Mouse (Mus musculus) heart, embryonic 12.5 days (tissue): ENCODE measurements around the gene Cox11. TPM values are rescaled to one million over a fixed set of nuclear protein-coding genes. Genes with fewer than 3 reads are reported as not detected.

Source experiments
- ATAC-seq: fragments of 200-750 bp; cut with Nextera tagmentation; 2 replicates; pipeline ENCODE4 v1.8.0; 2017; ENCODE audit warnings: moderate TSS enrichment, moderate library complexity; ENCODE audit not compliant: insufficient number of reproducible peaks, low FRiP score
- H3K27ac ChIP-seq: fragments of 300-500 bp; sonication (generic); 2 replicates; pipeline ENCODE4 v1.5.1; 2016; ENCODE audit warnings: mild to moderate bottlenecking, moderate library complexity; ENCODE audit not compliant: poor library complexity, severe bottlenecking
- H3K27me3 ChIP-seq: fragments of 300-500 bp; sonication (generic); replicated peaks from 2 replicates; pipeline ENCODE4 v1.6.1; 2016; ENCODE audit warnings: mild to moderate bottlenecking, moderate library complexity
- H3K36me3 ChIP-seq: fragments of 300-500 bp; sonication (generic); 2 replicates; pipeline ENCODE4 v1.6.1; 2016; ENCODE audit warnings: mild to moderate bottlenecking, moderate library complexity
- H3K4me1 ChIP-seq: fragments of 300-500 bp; sonication (generic); replicated peaks from 2 replicates; pipeline ENCODE4 v1.6.1; 2016; ENCODE audit warnings: mild to moderate bottlenecking
- H3K4me2 ChIP-seq: fragments of 300-500 bp; sonication (generic); 2 replicates; pipeline ENCODE4 v1.6.1; 2016; ENCODE audit warnings: mild to moderate bottlenecking, moderate library complexity
- H3K4me3 ChIP-seq: fragments of 300-500 bp; sonication (generic); 2 replicates; pipeline ENCODE4 v1.5.1; 2016; ENCODE audit warnings: mild to moderate bottlenecking
- H3K9ac ChIP-seq: fragments of 300-500 bp; sonication (generic); 2 replicates; pipeline ENCODE4 v1.6.1; 2016; ENCODE audit warnings: mild to moderate bottlenecking, moderate library complexity
- H3K9me3 ChIP-seq: fragments of 300-500 bp; sonication (generic); replicated peaks from 2 replicates; pipeline ENCODE4 v1.6.1; 2016; ENCODE audit warnings: mild to moderate bottlenecking, moderate library complexity
- WGBS: fragments of 180-500 bp; shearing (Covaris S2); methylation state at CpG from one replicate; pipeline ENCODE4 v1.1.7; 2016; 5-methylcytosine and 5-hydroxymethylcytosine counted together
- polyA plus RNA-seq: library from polyadenylated mRNA; unstranded; fragments of >200 nt; fragmentation: Nextera tagmentation; extraction: Ambion mirVana; gene quantifications from 2 replicates; pipeline ENCODE4 v1.2.1, GENCODE M21; 2016

Cox11 gene
- polyA plus RNA-seq, 1 experiment from 2014 or later = 42.8 TPM

DNA sequence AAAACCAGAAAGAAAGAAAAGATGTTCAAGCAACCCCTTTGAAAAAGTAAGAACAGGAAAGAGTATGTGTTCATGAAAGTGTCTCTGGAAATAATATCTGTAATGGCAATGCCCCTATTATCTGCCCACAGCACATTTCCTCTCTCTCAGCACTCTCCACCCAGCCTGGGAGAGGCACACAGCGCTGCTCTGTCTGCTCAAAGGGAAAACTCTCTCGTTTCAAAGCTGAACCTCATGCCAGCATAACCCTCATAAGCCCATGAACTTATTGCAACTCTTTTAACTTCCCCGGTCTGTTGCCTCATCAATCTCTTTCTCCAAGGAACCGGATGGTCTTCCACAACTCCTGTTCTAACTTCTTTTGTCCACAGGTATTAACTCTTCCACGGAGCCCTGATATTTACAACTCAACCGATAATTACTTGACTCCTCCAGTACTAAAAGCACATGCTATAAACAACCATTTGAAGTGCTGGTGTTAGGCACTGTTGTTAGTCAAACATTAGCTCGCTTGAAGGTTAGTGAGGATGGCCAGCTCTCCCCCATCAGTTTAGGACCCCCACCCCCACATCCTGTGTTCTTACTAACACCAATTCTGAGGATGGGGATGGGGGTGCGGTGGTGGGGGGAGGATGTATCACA lies 26.5 kb downstream of the Cox11 start:
- H3K4me3 ChIP-seq = no peak overlapping the region
- H3K36me3 ChIP-seq = peaks cover 33% of the 10 kb centered on the region
- H3K9ac ChIP-seq = peak overlapping the region; percentile 50; the same call in 1 of the 2 replicates
- peak overlapping the region; percentile 73 for H3K27ac ChIP-seq
- peaks cover 40% of the 10 kb centered on the region for H3K4me1 ChIP-seq
- ATAC-seq = peak; percentile 88
- H3K4me2 ChIP-seq = peak overlapping the region; percentile 37; the same call in 1 of the 2 replicates
- no peaks in the 10 kb centered on the region for H3K27me3 ChIP-seq
- 23% methylated on average over 8 of the region's 8 CpGs for WGBS
- no peaks in the 10 kb centered on the region for H3K9me3 ChIP-seq

DNA sequence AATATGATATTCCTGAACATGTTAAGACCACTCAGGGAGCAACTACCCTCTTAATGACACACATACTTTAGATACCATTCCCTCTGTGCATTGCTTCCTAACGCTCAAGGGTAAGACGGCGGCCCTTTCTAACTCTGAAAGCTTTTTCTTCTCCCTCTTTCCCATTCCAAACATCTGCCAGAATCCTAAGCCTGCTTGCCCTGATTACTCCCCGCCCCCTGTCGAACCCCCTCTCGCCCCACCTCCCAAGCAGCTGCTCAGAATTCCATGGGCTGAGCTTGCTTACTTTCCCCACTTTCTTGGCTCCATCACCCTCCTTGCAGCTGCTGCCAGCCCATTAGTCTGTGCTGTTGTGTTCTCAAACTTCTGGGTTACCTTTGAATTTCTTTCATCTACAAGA lies 27.2 kb downstream of the Cox11 start:
- ATAC-seq = 0 out of 2 replicates have a peak, but pooled peaks have one; percentile 12
- peak overlapping the region; percentile 37; the same call in 1 of the 2 replicates for H3K4me2 ChIP-seq
- 0 out of 2 replicates have a peak overlapping the region, but pooled peaks have one; percentile 50 for H3K9ac ChIP-seq
- 15% methylated on average over 6 of the region's 6 CpGs for WGBS
- H3K36me3 ChIP-seq = peaks cover 33% of the 10 kb centered on the region
- H3K4me1 ChIP-seq = peaks cover 40% of the 10 kb centered on the region
- no peaks in the 10 kb centered on the region for H3K27me3 ChIP-seq
- peak overlapping the region; percentile 73 for H3K27ac ChIP-seq
- H3K9me3 ChIP-seq = no peaks in the 10 kb centered on the region
- no peak overlapping the region for H3K4me3 ChIP-seq

DNA sequence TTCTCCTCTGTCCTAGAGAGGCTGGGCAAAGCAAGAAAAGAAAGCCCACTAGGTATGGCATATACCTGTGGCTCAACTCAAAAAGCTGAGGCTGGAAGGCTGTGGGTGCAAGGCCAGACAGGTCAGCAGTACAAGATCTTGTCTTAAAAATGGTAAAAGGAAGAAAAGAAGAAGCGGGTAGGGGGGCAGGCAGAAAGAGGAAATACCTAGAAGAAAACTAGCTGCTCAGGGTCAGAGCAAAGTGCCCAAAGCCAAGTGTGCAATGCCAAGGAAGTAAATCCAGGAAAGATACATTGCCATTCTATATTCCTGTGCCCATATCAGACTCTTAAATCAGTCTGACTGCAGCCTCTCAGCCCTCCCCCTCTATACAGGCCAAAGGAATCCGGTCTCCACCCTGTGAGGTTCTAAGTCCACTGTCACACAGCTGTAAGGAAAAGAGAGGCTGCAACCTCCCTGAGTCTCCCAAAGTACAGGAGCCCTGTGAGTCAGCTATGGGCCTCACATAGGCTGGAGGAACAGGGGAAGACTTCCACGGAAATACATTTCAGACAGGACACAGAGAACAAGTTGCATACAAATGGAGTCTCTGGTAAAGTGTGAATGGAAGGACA lies 28.3 kb downstream of the Cox11 start:
- WGBS = 59% methylated on average over 3 of the region's 3 CpGs
- Histone ChIP-seq H3K36me3 (peaks cover 27% of the 10 kb centered on the region), H3K27ac (no peak overlapping the region), H3K9ac (no peak overlapping the region), H3K4me1 (peaks cover 40% of the 10 kb centered on the region), H3K4me3 (no peak overlapping the region), H3K4me2 (no peak overlapping the region), H3K27me3 (no peaks in the 10 kb centered on the region), H3K9me3 (no peaks in the 10 kb centered on the region)
- ATAC-seq = 0 out of 2 replicates have a peak, but pooled peaks have one; percentile 36

- Histone ChIP-seq H3K36me3 (peaks cover 22% of the 10 kb centered on the region), H3K9ac (no peak overlapping the region), H3K4me3 (no peak overlapping the region), H3K27me3 (no peaks in the 10 kb centered on the region), H3K4me2 (no peak overlapping the region), H3K9me3 (no peaks in the 10 kb centered on the region), H3K4me1 (peaks cover 40% of the 10 kb centered on the region), H3K27ac (no peak overlapping the region)
- 73% methylated on average over 4 of the region's 4 CpGs for WGBS
- peak; percentile 60; the same call in 1 of the 2 replicates for ATAC-seq
Observed at GRCm38 (mm10) chr11:90666916-90667315, 28.9 kb downstream of the Cox11 start.

GRCm38 (mm10) chr11:90667325-90667724 lies 29.4 kb downstream of the Cox11 start:
- ATAC-seq = no peak
- H3K4me3 ChIP-seq = no peak overlapping the region
- H3K4me2 ChIP-seq = no peak overlapping the region
- no peaks in the 10 kb centered on the region for H3K27me3 ChIP-seq
- H3K27ac ChIP-seq = no peak overlapping the region
- no peaks in the 10 kb centered on the region for H3K9me3 ChIP-seq
- no peak overlapping the region for H3K9ac ChIP-seq
- WGBS = 92% methylated on average over 6 of the region's 6 CpGs
- peaks cover 26% of the 10 kb centered on the region for H3K36me3 ChIP-seq
- H3K4me1 ChIP-seq = peaks cover 40% of the 10 kb centered on the region

- no peak overlapping the region; the same call in 1 of the 2 replicates for H3K27ac ChIP-seq
- peaks cover 28% of the 10 kb centered on the region for H3K4me1 ChIP-seq
- H3K27me3 ChIP-seq = no peaks in the 10 kb centered on the region
- H3K36me3 ChIP-seq = peaks cover 35% of the 10 kb centered on the region
- ATAC-seq = peak; percentile 76
- H3K9ac ChIP-seq = no peak overlapping the region
- 64% methylated on average over 5 of the region's 5 CpGs for WGBS
- no peak overlapping the region for H3K4me3 ChIP-seq
- H3K4me2 ChIP-seq = peak overlapping the region; percentile 11; the same call in 1 of the 2 replicates
- H3K9me3 ChIP-seq = no peaks in the 10 kb centered on the region
Observed at GRCm38 (mm10) chr11:90675479-90676110, 37.6 kb downstream of the Cox11 start.

DNA sequence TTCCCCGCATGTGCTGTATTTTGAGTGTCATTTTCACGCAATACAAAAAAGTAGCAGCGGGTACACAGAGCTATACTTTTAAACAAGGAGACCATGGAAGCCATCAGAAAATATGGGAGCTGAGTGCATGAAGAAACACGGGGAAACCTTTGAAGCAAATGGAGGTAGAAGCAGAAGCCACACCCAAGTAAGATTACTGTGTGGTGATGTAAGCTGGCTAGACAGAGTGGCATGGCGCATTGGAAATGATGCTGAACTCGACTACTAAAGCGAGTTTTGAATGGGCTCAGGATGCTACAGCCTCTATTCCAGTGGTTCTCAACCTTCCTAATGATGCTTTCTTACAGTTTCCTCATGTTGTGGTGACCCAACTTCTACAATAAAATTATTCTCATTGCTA lies 39.1 kb downstream of the Cox11 start:
- 89% methylated on average over 7 of the region's 7 CpGs for WGBS
- no peak overlapping the region for H3K4me3 ChIP-seq
- H3K27ac ChIP-seq = 0 out of 2 replicates have a peak overlapping the region, but pooled peaks have one; percentile 85
- no peaks in the 10 kb centered on the region for H3K9me3 ChIP-seq
- H3K4me1 ChIP-seq = peaks cover 28% of the 10 kb centered on the region
- no peak overlapping the region for H3K9ac ChIP-seq
- peak overlapping the region; percentile 36; the same call in 1 of the 2 replicates for H3K4me2 ChIP-seq
- H3K36me3 ChIP-seq = peaks cover 37% of the 10 kb centered on the region
- H3K27me3 ChIP-seq = no peaks in the 10 kb centered on the region
- ATAC-seq = no peak

DNA sequence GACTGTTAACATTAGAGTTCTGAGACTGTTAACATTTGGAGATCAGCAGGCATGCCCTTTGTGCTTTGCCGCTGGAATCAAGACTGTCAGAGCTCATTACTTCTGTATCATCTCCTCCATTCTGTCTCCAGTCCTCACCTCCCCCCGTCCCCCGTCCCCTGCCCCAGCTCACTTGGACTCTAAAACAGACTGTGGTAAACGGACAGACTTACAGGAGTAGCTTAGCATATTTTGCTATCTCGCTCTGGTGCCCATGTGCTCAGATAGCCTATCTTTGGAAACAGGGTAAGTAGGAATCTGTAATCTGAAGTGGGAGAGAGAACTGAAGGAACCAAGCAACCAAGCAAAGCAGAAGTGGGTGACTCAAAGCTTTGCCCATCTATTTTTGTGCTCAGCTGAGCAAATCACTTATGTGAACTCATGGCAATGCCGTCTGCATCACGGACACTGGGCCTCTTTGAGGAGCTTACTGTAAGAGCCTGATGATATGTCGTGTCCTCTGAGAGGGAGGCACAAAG lies 39.9 kb downstream of the Cox11 start:
- peaks cover 37% of the 10 kb centered on the region for H3K36me3 ChIP-seq
- peaks cover 28% of the 10 kb centered on the region for H3K4me1 ChIP-seq
- WGBS = 41% methylated on average over 8 of the region's 8 CpGs
- peak overlapping the region; percentile 36 for H3K4me2 ChIP-seq
- H3K27ac ChIP-seq = peak overlapping the region; percentile 85
- H3K4me3 ChIP-seq = no peak overlapping the region
- ATAC-seq = peak; percentile 56
- no peaks in the 10 kb centered on the region for H3K27me3 ChIP-seq
- H3K9ac ChIP-seq = no peak overlapping the region
- no peaks in the 10 kb centered on the region for H3K9me3 ChIP-seq

DNA sequence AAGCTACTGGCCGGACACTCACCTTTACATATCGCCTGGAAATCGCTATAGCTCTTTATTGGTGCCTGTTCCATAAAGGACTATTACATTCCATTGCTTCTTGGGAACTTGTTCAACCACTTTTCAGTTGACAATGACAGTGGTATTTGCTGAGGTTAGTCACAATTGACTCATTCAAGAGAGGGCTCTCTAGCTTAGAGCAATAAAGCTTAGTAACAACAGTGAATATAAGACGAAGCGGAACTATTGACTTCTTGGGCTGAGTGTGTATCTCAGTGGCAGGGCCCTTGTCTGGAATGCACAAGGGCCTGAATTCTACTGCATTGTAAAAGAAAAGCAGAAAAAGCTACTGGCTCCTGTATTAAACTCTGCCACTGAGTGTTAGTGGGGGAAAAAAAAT lies 40.6 kb downstream of the Cox11 start:
- Histone ChIP-seq H3K4me3 (no peak overlapping the region), H3K36me3 (peaks cover 35% of the 10 kb centered on the region), H3K9ac (no peak overlapping the region), H3K4me1 (peaks cover 28% of the 10 kb centered on the region), H3K27ac (peak overlapping the region; percentile 85), H3K9me3 (no peaks in the 10 kb centered on the region), H3K27me3 (no peaks in the 10 kb centered on the region), H3K4me2 (peak overlapping the region; percentile 36; the same call in 1 of the 2 replicates)
- 88% methylated on average over 5 of the region's 5 CpGs for WGBS
- ATAC-seq = no peak

DNA sequence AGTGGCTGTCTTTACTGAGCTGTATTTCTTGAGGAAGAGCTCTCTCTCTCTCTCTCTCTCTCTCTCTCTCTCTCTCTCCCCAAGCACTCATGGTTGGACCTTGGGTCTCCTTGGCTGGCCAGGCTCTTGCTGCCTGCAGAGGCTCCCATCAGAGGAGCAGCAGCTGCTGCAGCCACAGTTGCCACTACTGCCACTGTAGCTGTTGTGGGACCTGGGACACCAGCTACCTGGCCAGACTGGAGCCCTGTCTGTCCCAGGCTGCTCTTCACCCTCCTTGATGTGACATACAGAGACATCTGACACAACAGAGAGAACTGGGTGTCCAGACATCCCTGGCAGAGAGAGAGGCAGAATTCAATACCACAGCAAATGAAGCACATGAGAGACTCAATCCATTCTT lies 43.2 kb downstream of the Cox11 start:
- Histone ChIP-seq H3K4me3 (no peak overlapping the region), H3K9ac (no peak overlapping the region), H3K9me3 (no peaks in the 10 kb centered on the region), H3K36me3 (peaks cover 38% of the 10 kb centered on the region), H3K4me2 (no peak overlapping the region), H3K4me1 (peaks cover 29% of the 10 kb centered on the region), H3K27me3 (no peaks in the 10 kb centered on the region), H3K27ac (no peak overlapping the region)
- no peak for ATAC-seq

DNA sequence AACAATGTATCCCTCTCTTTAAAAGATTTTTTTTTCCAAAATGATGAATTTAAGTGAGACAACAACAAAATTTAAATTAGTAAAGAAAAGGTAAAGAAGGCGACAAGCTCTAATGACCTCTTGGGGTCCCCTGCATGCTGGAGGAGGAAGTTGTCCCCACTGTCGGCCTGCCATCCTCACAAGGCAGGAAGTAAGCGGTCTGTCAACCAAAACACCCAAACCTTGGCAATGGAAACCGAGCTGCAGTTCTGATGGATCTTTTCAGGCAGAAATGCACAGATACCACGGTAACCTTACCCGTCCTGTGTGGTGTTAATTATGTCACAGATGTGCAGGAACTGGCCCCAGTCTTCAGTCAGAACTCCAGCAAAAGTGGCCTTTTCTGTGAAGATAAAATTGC lies 46.8 kb downstream of the Cox11 start:
- Histone ChIP-seq H3K4me2 (no peak overlapping the region), H3K36me3 (peaks cover 33% of the 10 kb centered on the region), H3K27me3 (no peaks in the 10 kb centered on the region), H3K4me3 (no peak overlapping the region), H3K27ac (no peak overlapping the region), H3K4me1 (peaks cover 22% of the 10 kb centered on the region), H3K9ac (no peak overlapping the region), H3K9me3 (no peaks in the 10 kb centered on the region)
- no peak for ATAC-seq
- 69% methylated on average over 6 of the region's 6 CpGs for WGBS
